Mouse (Mus musculus) embryonic stem cell, embryonic (primary cell): ENCODE measurements around the gene Hist1h2bj.

Experiments used
- CTCF ChIA-PET, 4 experiments: fragments of 300-600 bp in 2 of 4; fragments of 350-600 bp in 2 of 4; sonication (Branson Sonifier 250); formaldehyde crosslinking; loops; one replicate each; lab custom pipeline; 2022; ENCODE audit warnings: inconsistent platforms in 2 of 4; lab: Charles Lee
- POLR2A ChIA-PET, 4 experiments: fragments of 300-600 bp in 2 of 4; fragments of 350-600 bp in 2 of 4; sonication (Branson Sonifier 250); formaldehyde crosslinking; loops; one replicate each; lab custom pipeline; 2022; ENCODE audit warnings: antibody characterized with exemption in 4 of 4, inconsistent platforms in 1 of 4; lab: Charles Lee

Hist1h2bj gene

GRCm38 (mm10) chr13:22042568-22043502 lies at the start of gene Hist1h2bj, which contains the start of gene Hist1h2ag:
Hist1h2bj (plus strand) TSS chr13:22043214.
Hist1h2ag (minus strand) TSS chr13:22042944.
- ChIA-PET POLR2A (interaction anchor here (0.6 to 10.5 kb wide), 195 partner anchors 8 to 1726 kb away, joined by 3 to 225 read pairs (median 5); partner anchors contain the start of genes Hist1h2an (in 4 of the 4), Hist1h2bp (in 4 of the 4), Hist1h1a (in 3 of the 4) and Hist1h2ac (in 3 of the 4)), CTCF (interaction anchor here (0.8 to 3.2 kb wide), 9 partner anchors 8 to 1370 kb away, joined by 3 to 30 read pairs (median 3); partner anchors contain the start of genes Hist1h2ah (in 1 of the 4), Hist1h2an (in 1 of the 4), Hist1h2bk (in 1 of the 4) and Hist1h2bp (in 1 of the 4))

GRCm38 (mm10) chr13:21993957-21994738 lies 48.9 kb upstream of the Hist1h2bj start:
- ChIA-PET POLR2A (interaction anchor here in 1 of 4 experiments (1.3 to 3.2 kb wide), 2 partner anchors 13 to 111 kb away, joined by 4 to 22 read pairs; no protein-coding TSS in a partner anchor), CTCF (interaction anchor here in 1 of 4 experiments (1.9 kb wide), 1 partner anchor 11 kb away, joined by 7 read pairs; no protein-coding TSS in a partner anchor)

GRCm38 (mm10) chr13:21994896-21995295 lies 48.1 kb upstream of the Hist1h2bj start:
- ChIA-PET CTCF (interaction anchor here in 3 of 4 experiments (0.9 to 1.9 kb wide), 6 partner anchors 10 to 1454 kb away, joined by 3 to 7 read pairs (median 4); no protein-coding TSS in a partner anchor), POLR2A (interaction anchor here in 3 of 4 experiments (1.0 to 3.2 kb wide), 19 partner anchors 11 to 1560 kb away, joined by 3 to 23 read pairs (median 5); partner anchors contain the start of genes Hist1h2ah (in 2 of the 3), Hist1h2bk (in 2 of the 3), Hist1h2ag (in 1 of the 3) and Hist1h2an (in 1 of the 3))

DNA sequence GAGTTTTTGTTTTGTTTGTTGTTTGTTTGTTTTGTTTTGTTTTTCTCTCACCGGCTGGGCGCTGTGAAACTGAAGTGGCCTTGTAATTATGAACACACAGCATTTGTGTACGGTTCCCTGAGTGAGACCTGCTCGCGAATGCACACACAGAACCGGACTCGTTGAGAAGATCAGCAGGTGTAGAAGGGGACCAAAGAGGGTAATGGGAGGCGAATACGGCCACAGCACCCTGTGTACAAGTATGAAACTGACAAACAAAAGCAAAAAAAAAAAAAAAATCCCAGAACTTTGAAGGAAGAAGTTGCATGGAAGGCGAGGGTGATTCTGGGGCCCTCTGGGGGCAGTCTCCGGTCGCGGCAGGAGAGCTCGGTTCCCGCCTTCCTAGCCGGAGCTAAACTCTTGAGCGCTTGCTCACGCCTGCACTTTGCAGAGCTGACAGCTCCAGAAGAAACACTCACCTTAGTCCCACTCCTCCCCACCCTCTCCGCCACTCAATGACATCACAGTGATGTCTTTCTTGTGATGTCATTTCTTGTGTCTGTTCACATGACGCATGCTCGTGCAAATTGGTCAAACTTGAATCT lies 47.6 kb upstream of the Hist1h2bj start:
- POLR2A ChIA-PET: interaction anchor here in 3 of 4 experiments (0.6 to 3.2 kb wide), 33 partner anchors 10 to 1589 kb away, joined by 3 to 23 read pairs (median 5); partner anchors contain the start of genes Hist1h2ag (in 2 of the 3), Hist1h2ah (in 2 of the 3), Hist1h2bj (in 2 of the 3) and Hist1h2bk (in 2 of the 3)
- CTCF ChIA-PET: interaction anchor here (0.6 to 1.9 kb wide), 16 partner anchors 10 to 1500 kb away, joined by 3 to 7 read pairs (median 4); partner anchors contain the start of gene Pom121l2 (in 1 of the 4)

GRCm38 (mm10) chr13:21996101-21996839 lies 46.7 kb upstream of the Hist1h2bj start:
- ChIA-PET CTCF (interaction anchor here (0.6 to 1.9 kb wide), 17 partner anchors 9 to 1499 kb away, joined by 3 to 7 read pairs (median 4); partner anchors contain the start of gene Pom121l2 (in 1 of the 4)), POLR2A (interaction anchor here in 3 of 4 experiments (0.6 to 3.2 kb wide), 35 partner anchors 9 to 1589 kb away, joined by 3 to 23 read pairs (median 5); partner anchors contain the start of genes Hist1h2ag (in 2 of the 3), Hist1h2ah (in 2 of the 3), Hist1h2bj (in 2 of the 3) and Hist1h2bk (in 2 of the 3))

DNA sequence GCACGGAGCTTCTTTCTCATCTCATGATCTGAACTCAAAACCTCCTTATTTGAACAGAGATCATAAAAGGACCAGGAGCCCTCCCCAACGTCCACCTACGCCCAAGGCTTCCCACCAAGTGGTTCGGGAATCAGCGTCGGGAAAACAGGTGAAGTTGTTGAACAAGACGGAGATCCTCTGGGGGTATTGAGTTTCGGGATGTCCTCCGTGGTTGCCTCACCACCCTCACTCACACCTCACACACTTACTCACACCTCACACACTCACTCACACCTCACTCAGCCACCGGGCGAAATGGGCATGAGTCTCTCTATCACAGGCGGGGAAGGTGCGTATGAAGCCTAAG lies 46.2 kb upstream of the Hist1h2bj start:
- CTCF ChIA-PET: interaction anchor here in 1 of 4 experiments (0.8 kb wide), 1 partner anchor 9 kb away, joined by 3 read pairs; no protein-coding TSS in a partner anchor
- POLR2A ChIA-PET: interaction anchor here in 3 of 4 experiments (0.6 to 3.2 kb wide), 15 partner anchors 9 to 388 kb away, joined by 3 to 23 read pairs (median 6); partner anchors contain the start of genes Hist1h2ag (in 1 of the 3), Hist1h2ah (in 1 of the 3), Hist1h2bj (in 1 of the 3) and Hist1h2bk (in 1 of the 3)

DNA sequence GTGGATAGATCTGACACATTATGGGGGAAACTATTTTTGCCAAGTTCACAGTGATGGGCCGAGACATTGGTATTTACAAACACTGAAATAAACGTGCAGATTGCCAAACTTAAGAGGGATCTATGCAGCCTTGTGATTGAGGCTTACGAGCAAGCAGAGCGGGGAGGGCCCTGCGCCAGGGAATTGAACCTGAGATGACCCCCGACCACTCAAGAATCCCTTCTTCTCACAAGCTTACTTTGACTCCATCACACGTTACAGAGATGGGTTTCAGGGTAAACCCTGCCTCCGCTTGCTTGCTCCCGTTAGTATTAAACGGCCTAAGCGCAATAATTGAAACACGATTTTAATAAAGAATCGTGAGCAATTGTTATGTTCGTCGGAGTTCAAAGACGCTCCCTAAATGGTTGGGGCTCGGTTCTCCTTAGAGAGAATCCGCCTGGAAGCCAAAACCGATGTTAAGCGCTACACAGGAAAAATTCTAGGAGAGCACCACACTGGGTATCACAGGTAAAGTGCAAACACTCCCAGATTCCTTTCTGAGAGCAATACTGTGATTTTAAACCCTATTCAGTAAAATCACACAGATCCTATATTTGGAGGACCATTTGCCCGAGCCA lies 45.7 kb upstream of the Hist1h2bj start:
- POLR2A ChIA-PET: interaction anchor here in 2 of 4 experiments (1.4 to 3.2 kb wide), 7 partner anchors 9 to 46 kb away, joined by 4 to 23 read pairs (median 6); partner anchors contain the start of genes Hist1h2ag (in 1 of the 2), Hist1h2bj (in 1 of the 2) and Pom121l2 (in 1 of the 2)
- CTCF ChIA-PET: no interaction called here

GRCm38 (mm10) chr13:21997821-21998220 lies 45.2 kb upstream of the Hist1h2bj start:
- POLR2A ChIA-PET: interaction anchor here in 1 of 4 experiments (1.4 to 2.5 kb wide), 2 partner anchors 16 to 36 kb away, joined by 5 to 11 read pairs; partner anchors contain the start of gene Pom121l2

DNA sequence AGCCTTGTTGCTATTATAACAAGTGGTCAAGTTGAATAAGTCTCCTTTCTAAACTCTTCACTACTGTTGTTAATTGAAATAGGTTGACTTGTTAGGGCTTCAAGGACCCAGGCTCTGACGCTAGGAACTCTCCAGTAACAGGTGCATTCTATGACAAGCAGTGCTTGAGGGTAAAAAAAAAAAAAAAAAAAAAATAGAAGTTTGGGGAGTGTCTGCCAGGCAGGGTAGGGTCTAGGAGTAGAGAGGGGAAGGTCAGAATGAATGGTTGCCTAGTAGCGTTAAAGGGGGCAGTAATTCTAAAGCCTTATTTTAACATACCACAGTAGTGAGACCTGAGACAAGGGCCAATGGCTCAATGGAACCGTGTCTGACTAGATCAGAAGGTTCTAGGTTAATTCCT lies 44.6 kb upstream of the Hist1h2bj start:
- ChIA-PET POLR2A (no interaction called here), CTCF (no interaction called here)

More at GRCm38 (mm10) chr13:21997821-21998220, 45.2 kb upstream of the Hist1h2bj start:
- CTCF ChIA-PET: no interaction called here

GRCm38 (mm10) chr13:21999147-21999546 lies 43.9 kb upstream of the Hist1h2bj start:
- ChIA-PET CTCF (interaction anchor here in 1 of 4 experiments (0.6 kb wide), 1 partner anchor 178 kb away, joined by 7 read pairs; no protein-coding TSS in a partner anchor), POLR2A (interaction anchor here in 1 of 4 experiments (0.9 to 1.7 kb wide), 4 partner anchors 11 to 36 kb away, joined by 3 to 7 read pairs (median 5); partner anchors contain the start of genes Hist1h2ah, Hist1h2bk, Pom121l2 and Prss16)

DNA sequence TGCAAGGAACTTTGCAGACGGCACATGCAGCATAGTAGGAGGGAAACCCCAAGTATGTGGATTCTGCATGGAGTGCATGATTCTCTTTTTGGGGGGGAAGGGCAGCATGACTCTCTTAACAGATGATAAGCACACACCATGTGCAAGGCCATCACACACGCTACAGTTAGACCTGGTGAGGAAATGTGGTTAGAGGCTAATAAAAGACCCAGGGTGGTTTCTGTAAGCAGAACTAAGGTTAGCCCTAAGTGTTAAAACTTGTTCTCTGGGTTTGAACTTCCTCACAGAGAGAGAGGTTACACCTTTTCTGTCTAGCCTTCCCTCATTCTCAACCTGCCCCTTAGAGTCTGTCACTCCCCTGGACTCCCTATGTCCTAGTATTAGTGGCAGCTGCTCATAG lies 41.7 kb upstream of the Hist1h2bj start:
- CTCF ChIA-PET: no interaction called here
- POLR2A ChIA-PET: interaction anchor here in 2 of 4 experiments (0.9 to 1.6 kb wide), 4 partner anchors 12 to 21 kb away, joined by 3 to 5 read pairs (median 4); partner anchors contain the start of gene Pom121l2 (in 2 of the 2)

DNA sequence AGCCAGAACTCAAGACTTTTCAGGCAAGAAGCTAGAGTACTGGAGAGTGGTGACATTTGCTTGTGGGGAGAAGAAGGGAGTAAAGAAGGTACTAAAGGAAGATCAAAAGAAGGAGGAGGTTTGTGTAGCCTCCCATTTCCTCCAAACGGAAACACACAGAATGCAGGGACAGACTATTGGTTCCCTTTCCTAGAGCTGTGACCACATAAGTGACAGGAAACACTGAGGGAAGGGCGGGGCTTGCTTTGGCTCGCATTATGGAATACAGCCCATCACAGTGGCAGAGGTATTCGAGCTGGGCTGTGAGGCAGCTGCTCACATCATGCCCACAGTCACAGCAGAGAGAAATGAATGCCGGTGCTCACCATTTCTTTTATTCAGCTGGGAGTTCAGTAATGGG lies 41.2 kb upstream of the Hist1h2bj start:
- ChIA-PET CTCF (no interaction called here), POLR2A (interaction anchor here in 2 of 4 experiments (0.6 to 1.2 kb wide), 6 partner anchors 12 to 1408 kb away, joined by 3 to 5 read pairs (median 4); partner anchors contain the start of genes Pom121l2 (in 2 of the 2) and Hist1h2ag (in 1 of the 2))

DNA sequence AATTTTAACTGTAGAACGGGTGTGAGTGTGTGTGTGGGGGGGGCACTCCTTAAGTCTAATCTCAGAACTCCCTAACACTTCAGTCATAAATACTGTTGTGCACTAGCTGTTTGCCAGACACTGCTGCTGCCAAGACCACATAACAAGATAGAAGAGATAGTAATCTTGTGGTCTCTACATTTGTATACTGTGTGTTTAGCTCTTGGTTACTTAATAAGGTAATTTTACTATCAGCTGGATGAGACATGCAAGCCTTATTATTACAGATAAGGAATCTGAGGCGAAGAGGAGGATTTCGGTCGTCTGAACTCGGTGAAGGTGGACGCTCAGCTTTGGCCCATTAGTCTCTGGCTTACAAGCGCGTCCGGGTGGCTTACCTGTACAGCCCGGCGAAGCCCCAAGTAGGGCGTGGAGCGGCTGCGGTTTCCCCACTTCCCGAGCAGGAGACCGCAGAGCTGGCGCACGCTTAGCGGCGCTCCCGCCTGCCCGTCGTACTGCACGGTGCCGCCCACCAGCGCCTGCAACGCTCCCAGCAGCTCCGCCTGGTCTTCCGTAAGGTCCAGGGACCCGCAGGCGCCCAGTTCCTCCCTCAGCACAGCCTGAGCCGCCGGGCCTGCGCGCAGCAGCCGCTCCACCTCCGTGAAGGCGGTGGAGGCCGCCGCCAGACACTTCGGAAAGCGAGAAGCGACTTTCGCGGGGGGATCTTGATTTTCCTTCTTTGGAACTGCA lies 37.2 kb upstream of the Hist1h2bj start:
- ChIA-PET CTCF (interaction anchor here in 3 of 4 experiments (0.6 to 2.1 kb wide), 10 partner anchors 9 to 178 kb away, joined by 3 to 7 read pairs (median 3); no protein-coding TSS in a partner anchor), POLR2A (interaction anchor here (0.6 to 4.0 kb wide), 39 partner anchors 9 to 1678 kb away, joined by 3 to 47 read pairs (median 4); partner anchors contain the start of genes Hist1h2ah (in 3 of the 4), Hist1h2bk (in 3 of the 4), Hist1h2ag (in 2 of the 4) and Hist1h2bj (in 2 of the 4))
